Mouse (Mus musculus): Measurements from ENCODE around the gene Prx. TPM values are rescaled to one million over a fixed set of nuclear protein-coding genes. Genes with fewer than 3 reads are reported as not detected.
"Not testable (repeated sequence)": the region's sequence is repeated elsewhere in the genome, so short reads cannot be mapped to it uniquely, and the experiment has no call there.

Prx gene
- total RNA-seq, 2 experiments from 2014 or later = 0.38 to 0.39 TPM

- H3K4me3 ChIP-seq = peak overlapping the region; percentile 81
- TF ChIP-seq CTCF (conservative IDR thresholded peaks at IDR 0.05) = no peak
- H3K27ac ChIP-seq = peak overlapping the region; percentile 99
- peak; percentile 45 to 61 for DNase-seq (ENCODE audit: low spot score in 2 of 2)
These were observed 11.3 kb upstream of the Prx start for GRCm38 (mm10) chr7:27487740-27488268.

GRCm38 (mm10) chr7:27489270-27489869, 9.8 kb upstream of the Prx start:
- Histone ChIP-seq H3K4me3 (no peak overlapping the region), H3K27ac (peak overlapping the region; percentile 96; the same call in 1 of the 2 replicates)
- no peak for TF ChIP-seq CTCF (conservative IDR thresholded peaks at IDR 0.05)
- no peak for DNase-seq (ENCODE audit: low spot score in 2 of 2)

- no peak for DNase-seq (ENCODE audit: low spot score in 2 of 2)
- Histone ChIP-seq H3K4me3 (peak overlapping the region; percentile 57), H3K27ac (peak overlapping the region; percentile 96)
- no peak for TF ChIP-seq CTCF (conservative IDR thresholded peaks at IDR 0.05)
These were observed 8.9 kb upstream of the Prx start for GRCm38 (mm10) chr7:27490227-27490542.

- peak overlapping the region; percentile 96 for H3K27ac ChIP-seq
- peak overlapping the region; percentile 57 for H3K4me3 ChIP-seq
- TF ChIP-seq CTCF (conservative IDR thresholded peaks at IDR 0.05) = peak; percentile 98
- DNase-seq (ENCODE audit: low spot score in 2 of 2) = peak; percentile 81 to 86
These were observed 8.4 kb upstream of the Prx start for GRCm38 (mm10) chr7:27490543-27491329.

- DNase-seq (ENCODE audit: low spot score in 2 of 2) = no peak
- no peak for TF ChIP-seq CTCF (conservative IDR thresholded peaks at IDR 0.05)
- Histone ChIP-seq H3K4me3 (no peak overlapping the region), H3K27ac (no peak overlapping the region)
These were observed 7.3 kb upstream of the Prx start for GRCm38 (mm10) chr7:27491856-27492255.

- Histone ChIP-seq H3K27ac (no peak overlapping the region), H3K4me3 (no peak overlapping the region)
- DNase-seq (ENCODE audit: low spot score in 2 of 2) = no peak
- TF ChIP-seq CTCF (conservative IDR thresholded peaks at IDR 0.05) = no peak
These were observed 6.1 kb upstream of the Prx start for GRCm38 (mm10) chr7:27493022-27493421.

- no peak for DNase-seq (ENCODE audit: low spot score in 2 of 2)
- no peak for TF ChIP-seq CTCF (conservative IDR thresholded peaks at IDR 0.05)
- Histone ChIP-seq H3K27ac (no peak overlapping the region), H3K4me3 (no peak overlapping the region)
These were observed 5.7 kb upstream of the Prx start for GRCm38 (mm10) chr7:27493450-27493849.

GRCm38 (mm10) chr7:27494659-27495367, 4.3 kb upstream of the Prx start:
- H3K4me3 ChIP-seq; DNase-seq (ENCODE audit: low spot score in 2 of 2); H3K27ac ChIP-seq: not testable (repeated sequence)

GRCm38 (mm10) chr7:27501620-27502019, 2.5 kb downstream of the Prx start:
- Histone ChIP-seq H3K4me3 (no peak overlapping the region), H3K27ac (no peak overlapping the region)
- TF ChIP-seq CTCF (conservative IDR thresholded peaks at IDR 0.05) = no peak
- DNase-seq (ENCODE audit: low spot score in 2 of 2) = no peak

GRCm38 (mm10) chr7:27506765-27507370, 7.7 kb downstream of the Prx start:
- Histone ChIP-seq H3K4me3 (no peak overlapping the region), H3K27ac (no peak overlapping the region)
- no peak for TF ChIP-seq CTCF (conservative IDR thresholded peaks at IDR 0.05)
- DNase-seq (ENCODE audit: low spot score in 2 of 2) = no peak

GRCm38 (mm10) chr7:27507711-27508647, 8.9 kb downstream of the Prx start:
- TF ChIP-seq CTCF (conservative IDR thresholded peaks at IDR 0.05) = peak; percentile 49; the same call in 1 of the 2 replicates
- peak overlapping the region; percentile 63 for H3K4me3 ChIP-seq
- peak overlapping the region; percentile 84 for H3K27ac ChIP-seq
- DNase-seq (ENCODE audit: low spot score in 2 of 2) = peak; percentile 87 to 91

- peak overlapping the region; percentile 84; the same call in 1 of the 2 replicates for H3K27ac ChIP-seq
- no peak for DNase-seq (ENCODE audit: low spot score in 2 of 2)
- H3K4me3 ChIP-seq = peak overlapping the region; percentile 63
- TF ChIP-seq CTCF (conservative IDR thresholded peaks at IDR 0.05) = peak; percentile 85
These were observed 9.5 kb downstream of the Prx start for GRCm38 (mm10) chr7:27508648-27509005.

All from layer of hippocampus, adult 2 months (tissue).